Mouse (Mus musculus): ENCODE data around the gene AY761185.

GRCm38 (mm10) chr8:20912288-20912687 is 32.2 kb downstream of the AY761185 start:
- TF ChIP-seq CTCF (IDR thresholded peaks at IDR 0.05; ENCODE audit: low read depth, low read length) (no peak), POLR2A (IDR thresholded peaks at IDR 0.05; ENCODE audit: insufficient read depth, low read length) (no peak), EP300 (IDR thresholded peaks at IDR 0.05; ENCODE audit: insufficient read depth, low read depth, low read length) (no peak)

All from ES-Bruce4 (cell line).